Mouse (Mus musculus) Muller cell, postnatal 12 days (primary cell): Measurements from ENCODE around the gene Erbb2.

Experiments used
- DNase-seq: peaks from one replicate; pipeline ENCODE4 v3.0.0-alpha.2; 2015; ENCODE audit errors: inconsistent ontology term

Erbb2 gene

GRCm38 (mm10) chr11:98482067-98482466 is 69.8 kb downstream of the Erbb2 start:
- no peak for DNase-seq

GRCm38 (mm10) chr11:98485749-98486148 is 73.5 kb downstream of the Erbb2 start:
- no peak for DNase-seq
